Mouse (Mus musculus) liver, adult 2 months (tissue): Measurements from ENCODE around the gene Ccl20.

Source experiments
- CTCF ChIP-seq: fragments of 200-500 bp; IDR thresholded peaks from 2 replicates; pipeline ENCODE4 v1.5.1; 2011; ENCODE audit warnings: low read depth, low read length, control low read depth
- POLR2A ChIP-seq: fragments of 200-500 bp; IDR thresholded peaks from 2 replicates; pipeline ENCODE4 v1.6.1; 2011; ENCODE audit warnings: low read length, control low read depth; ENCODE audit not compliant: insufficient read depth; ENCODE audit errors: extremely low read depth

GRCm38 (mm10) chr1:83101891-83102290, 14.7 kb upstream of the Ccl20 start:
- TF ChIP-seq CTCF (no peak), POLR2A (no peak)
